Mouse (Mus musculus): ENCODE measurements around the gene Chp2.

DNA sequence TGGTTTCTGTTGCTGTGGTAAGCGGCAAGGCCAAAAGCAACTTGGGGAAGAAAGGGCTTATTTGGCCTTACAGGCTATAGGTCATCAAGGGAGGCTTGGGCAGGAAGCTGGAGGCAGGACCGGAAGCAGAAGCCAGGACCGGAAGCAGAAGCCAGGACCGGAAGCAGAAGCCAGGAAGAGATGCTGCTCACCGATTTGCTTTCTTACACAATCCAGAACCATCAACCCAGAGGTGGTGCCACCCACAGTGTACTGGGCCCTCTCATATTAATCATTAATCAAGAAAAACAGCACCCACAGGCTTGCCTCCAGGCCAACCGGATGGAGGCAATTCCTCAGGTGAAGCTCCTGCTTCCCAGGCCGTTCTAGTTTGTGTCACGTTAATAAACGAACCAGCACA is 22.5 kb upstream of the Chp2 start:
- TF ChIP-seq POLR2A (IDR thresholded peaks at IDR 0.05; ENCODE audit: insufficient read length, low read depth), result no peak
- TF ChIP-seq TCF12 (IDR thresholded peaks at IDR 0.05; ENCODE audit: insufficient read depth, poor library complexity, severe bottlenecking), result no peak
- no peak for TF ChIP-seq SRF (IDR thresholded peaks at IDR 0.05; ENCODE audit: control insufficient read depth, insufficient read length, low read depth)
- no peak for TF ChIP-seq MAX (IDR thresholded peaks at IDR 0.05; ENCODE audit: low read depth)
- TF ChIP-seq MYOG (IDR thresholded peaks at IDR 0.05; ENCODE audit: control insufficient read depth in 1 of 3, insufficient read depth in 1 of 3, insufficient read length in 2 of 3, low read depth in 2 of 3), result no peak
- no peak for TF ChIP-seq USF1 (IDR thresholded peaks at IDR 0.05; ENCODE audit: low read depth)
